Mouse (Mus musculus) mouse trophoblast stem cell (cell line): ENCODE results near the gene Vwa2.

ENCODE experiments used
- in situ Hi-C, 2 experiments: fragments of 300-500 bp; cut with MseI, MboI; formaldehyde crosslinking; loops; 2 replicates in 1 of 2; 3 replicates in 1 of 2; pipeline ENCODE4 v1.15.1; 2025

Gene Vwa2

DNA sequence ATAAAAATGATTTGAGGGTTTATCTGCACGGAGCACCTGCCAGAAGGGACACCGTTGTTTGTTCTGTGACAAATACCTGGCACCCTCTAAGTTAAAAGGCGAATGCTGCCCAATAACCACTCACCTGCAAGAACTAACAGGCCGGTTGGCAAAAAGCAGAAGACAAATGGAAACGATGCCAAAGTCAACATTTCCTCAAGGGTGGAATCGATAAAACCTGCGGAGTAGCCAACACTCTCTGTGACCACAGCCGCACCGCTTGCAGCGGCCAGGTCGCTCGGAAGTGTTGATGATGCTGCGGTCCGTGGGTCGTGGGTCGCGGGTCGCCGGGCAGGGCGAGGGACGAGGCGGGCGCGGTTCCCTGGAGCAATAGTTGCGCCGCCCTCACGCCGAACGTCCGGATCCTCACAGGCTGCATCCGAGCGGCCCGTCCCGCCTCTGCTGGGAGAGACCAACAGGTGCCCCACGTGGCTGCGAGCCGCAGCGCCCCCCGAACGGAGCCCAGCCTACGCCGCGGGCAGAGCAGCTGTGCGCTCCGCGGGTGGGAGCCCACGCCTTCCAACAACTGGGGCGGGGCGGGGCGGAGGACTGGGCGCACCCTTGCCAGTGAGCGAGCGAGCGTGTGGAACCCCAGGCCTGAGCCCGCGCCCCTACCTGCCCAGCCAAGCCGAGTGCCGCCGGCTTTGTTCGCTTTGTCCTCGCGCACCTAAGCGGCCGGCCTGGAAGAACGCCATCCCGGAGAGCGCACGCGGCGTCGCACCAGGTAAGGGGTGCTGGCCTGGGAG lies at the start of gene Vwa2:
Gene Vwa2, plus strand, starts transcription at position 434 of the 785 bp plus-strand sequence.
- in situ Hi-C loops: no loop called here

DNA sequence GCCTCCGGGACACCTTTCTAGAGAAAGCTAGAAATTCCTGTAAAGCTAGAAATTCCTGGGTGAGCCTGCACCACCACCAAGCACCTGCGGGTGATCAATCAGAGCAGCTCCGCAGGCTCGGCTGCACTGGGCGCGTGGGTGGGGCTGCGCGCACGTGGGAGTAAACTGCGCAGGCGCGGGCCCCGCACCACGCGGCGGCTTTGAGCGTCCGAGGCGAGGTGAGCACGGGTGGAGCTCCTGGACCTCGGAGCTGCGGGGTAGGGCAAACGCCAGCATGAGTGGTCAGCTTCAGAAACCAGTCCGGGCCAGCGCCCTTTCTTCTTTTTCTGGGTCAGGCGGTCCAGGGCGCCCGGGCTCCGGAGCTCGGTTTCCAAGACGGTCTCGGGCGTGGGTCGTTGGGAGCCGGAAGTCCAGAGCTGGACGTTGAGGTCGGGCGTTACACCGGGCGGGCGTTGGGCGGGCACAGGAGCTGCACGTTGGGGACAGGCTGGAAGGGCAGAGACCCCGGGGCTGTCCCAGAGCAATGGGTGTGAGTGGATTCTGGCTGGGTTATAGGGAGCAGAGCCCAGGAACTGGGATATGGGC lies 47.9 kb upstream of the Vwa2 start, which contains the start of gene Tdrd1:
Gene Tdrd1, plus strand, starts transcription at position 163 of the 585 bp plus-strand sequence.
- in situ Hi-C loops: no loop called here

DNA sequence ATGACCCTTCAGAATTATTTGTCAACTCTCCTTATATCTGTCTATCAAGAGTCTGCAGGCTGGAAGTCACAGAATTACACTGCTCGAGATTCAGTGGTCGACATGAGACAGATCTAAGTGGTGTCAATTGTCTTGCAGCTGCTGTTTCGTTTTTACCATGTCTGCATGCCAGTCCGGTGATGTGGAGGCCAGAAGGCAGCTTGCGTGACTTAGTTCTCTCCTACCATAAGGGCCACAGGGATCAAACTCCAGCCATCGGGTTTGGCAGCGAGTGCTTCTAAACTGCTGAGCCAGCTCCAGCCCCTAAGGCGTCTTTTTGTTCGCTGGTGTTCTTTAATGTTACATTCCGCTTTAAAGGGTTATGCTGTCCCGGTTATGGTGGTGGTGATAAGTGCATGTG lies 45.7 kb upstream of the Vwa2 start:
- in situ Hi-C loops: no loop called here

DNA sequence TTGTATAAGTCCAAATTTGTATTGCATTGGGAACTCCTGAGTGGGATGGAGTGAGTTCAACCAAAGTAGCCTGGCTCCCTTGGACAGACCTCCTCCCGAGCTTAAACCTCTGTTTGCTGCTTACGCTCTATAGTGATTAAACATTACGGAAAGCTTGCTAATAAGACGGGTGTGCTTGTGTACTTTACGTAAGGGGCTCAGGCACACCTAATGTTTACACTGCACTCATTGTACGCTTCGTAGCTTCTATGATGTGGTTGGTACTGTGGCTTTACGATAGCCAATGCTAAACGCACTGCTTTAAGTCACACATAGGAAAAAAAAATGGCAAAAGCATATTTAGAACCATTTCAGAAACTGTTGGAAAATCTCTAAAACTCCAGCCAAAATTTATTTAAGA lies 44.8 kb upstream of the Vwa2 start:
- in situ Hi-C loops: no loop called here

DNA sequence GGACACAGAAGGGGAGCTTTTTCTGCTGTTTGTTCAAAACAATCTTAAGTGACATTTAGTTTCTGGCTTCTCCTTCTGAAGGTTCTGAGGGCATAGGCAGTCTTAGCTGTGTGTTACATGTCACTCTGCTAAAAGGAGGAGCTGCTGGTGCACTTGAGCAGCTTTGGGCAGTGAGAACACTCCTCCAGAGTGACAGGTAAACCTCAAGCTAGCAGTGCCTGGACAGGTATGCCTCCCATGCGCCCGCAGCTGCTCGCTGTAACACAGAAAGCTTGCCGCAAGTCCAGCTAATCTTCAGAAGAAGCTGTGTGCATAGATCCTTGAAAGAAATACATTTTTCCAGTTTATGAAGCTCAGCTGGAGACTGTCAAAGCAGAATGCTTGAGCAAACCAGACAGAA lies 43.9 kb upstream of the Vwa2 start:
- in situ Hi-C loops: no loop called here

DNA sequence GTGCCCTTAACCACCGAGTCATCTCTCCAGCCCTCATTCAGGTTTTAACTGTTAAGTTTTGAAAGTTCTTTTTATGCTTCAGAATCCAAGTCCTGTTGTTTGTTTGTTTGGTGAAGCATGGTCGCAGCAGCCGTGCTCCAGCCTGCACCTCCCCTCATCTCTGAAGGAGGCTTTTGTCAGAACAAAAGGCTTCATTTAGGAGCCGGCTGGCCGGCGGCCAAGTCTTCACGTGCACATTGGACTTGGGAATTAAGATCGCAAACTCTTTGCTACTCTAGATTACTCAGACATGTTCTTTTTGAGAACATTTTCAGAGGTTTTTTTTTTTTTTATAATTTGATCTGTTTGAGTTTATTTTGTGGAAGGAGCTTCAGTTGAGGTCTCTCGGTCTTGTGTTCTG lies 38.7 kb upstream of the Vwa2 start:
- in situ Hi-C loops: no loop called here

DNA sequence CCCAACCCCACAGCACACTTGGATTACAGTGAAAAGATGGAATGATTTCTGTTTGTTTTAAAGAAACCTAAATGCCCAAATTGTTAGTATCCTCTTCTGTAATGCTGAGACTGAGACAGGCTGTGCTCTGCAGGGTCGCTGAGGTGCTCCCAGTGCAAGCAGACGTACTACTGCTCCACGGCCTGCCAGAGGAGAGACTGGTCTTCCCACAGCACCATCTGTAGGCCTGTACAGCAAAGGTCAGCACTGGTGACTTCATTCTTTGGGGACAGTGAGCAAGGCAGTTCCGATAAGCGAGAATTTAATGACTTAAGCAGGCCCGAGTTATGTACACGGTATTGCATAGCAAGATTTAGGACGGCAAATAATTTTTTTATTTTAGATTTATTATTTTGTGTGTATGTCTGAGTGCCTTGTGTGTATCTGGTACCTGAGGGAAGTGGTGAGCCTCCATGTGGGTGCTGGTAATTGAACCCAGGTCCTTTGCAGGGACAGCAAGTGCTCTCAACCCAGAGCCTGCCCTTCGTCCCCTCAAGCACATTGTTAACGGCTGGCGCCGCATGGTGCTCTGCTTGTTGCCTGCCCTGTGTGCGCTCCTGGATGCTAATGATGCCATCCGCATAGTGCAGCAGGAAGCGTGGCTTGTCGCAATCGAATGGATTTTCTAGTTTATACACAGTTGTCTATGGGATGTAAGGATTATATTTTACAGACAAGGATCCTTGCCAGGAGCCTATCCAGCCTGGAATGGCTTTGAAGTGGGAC lies 34.9 kb upstream of the Vwa2 start:
- in situ Hi-C loops: no loop called here

DNA sequence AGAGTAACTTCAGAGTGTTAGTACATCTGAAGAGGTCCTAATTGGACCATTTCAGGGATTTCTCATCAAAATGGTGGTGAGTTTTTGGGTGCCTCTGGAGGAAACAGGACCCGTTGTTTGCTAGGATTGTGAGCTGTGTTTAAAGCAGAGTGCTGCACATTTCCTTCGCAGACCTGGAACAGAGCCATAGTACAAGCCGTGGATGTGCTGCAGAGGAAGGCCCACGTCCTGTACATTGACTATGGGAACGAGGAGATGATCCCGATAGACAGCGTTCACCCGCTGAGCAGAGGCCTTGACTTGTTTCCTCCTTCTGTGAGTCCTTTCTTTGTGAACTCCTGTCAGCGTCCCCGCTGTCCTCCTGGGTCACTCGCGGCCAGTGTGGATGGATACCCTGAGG lies 31.1 kb upstream of the Vwa2 start:
- in situ Hi-C loops: no loop called here

DNA sequence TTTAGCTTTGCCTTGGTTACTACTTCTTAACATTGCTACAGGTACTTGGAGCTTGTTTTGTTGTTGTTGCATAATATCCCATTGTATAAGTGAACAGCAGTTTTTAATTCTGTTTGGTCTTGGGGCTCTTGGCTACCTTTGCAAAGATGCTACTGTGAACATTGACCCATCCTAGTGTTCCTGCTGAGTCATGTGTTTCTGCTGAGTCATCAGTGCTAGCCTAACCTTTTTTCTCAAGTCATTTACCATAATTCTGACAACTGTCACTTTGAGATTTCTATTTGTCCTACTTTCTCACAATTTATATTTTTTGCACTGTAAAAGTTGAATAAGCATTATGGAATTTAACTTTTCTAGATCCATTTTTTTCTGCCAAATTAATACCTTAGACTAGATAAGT lies 21.5 kb upstream of the Vwa2 start:
- in situ Hi-C loops: no loop called here

DNA sequence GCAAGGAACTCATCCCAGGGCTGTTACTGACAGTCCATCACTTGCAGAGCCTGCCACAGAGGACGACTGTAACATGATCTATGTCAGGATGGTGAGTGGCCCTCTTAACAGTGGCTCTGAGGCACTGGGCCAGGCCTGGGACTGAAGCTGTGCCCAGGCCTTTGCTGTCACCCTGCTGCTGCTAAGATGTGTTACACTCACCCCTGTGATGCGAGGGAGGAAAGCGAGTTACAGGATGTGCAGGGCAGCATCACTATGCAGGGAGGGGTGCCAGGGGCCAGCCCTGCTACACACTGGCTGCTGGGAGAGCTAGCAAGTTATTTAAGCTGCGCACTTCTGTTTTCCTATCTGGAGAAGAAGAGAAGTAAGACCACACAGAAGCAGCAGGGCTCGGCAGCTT lies 17.6 kb upstream of the Vwa2 start:
- in situ Hi-C loops: no loop called here

DNA sequence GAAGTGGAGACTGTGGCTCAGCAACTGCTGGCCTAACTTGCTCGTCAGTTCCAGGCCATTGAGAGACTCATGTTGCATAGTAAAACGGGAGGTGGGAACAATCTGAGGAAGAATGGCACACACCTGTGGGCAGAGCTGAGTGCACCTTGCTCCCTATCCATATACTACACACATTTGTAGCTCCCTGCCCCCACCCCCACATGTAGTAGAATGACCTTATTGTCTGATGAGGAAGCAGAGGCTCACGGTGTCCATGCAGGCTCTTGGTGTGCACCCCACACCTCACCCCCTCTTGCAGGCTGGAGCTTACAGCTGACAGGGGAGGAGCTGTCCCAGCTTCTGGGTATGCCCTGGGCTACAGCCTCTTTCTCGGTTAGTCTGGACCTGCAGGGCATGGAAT lies 6.3 kb upstream of the Vwa2 start:
- in situ Hi-C loops: no loop called here

DNA sequence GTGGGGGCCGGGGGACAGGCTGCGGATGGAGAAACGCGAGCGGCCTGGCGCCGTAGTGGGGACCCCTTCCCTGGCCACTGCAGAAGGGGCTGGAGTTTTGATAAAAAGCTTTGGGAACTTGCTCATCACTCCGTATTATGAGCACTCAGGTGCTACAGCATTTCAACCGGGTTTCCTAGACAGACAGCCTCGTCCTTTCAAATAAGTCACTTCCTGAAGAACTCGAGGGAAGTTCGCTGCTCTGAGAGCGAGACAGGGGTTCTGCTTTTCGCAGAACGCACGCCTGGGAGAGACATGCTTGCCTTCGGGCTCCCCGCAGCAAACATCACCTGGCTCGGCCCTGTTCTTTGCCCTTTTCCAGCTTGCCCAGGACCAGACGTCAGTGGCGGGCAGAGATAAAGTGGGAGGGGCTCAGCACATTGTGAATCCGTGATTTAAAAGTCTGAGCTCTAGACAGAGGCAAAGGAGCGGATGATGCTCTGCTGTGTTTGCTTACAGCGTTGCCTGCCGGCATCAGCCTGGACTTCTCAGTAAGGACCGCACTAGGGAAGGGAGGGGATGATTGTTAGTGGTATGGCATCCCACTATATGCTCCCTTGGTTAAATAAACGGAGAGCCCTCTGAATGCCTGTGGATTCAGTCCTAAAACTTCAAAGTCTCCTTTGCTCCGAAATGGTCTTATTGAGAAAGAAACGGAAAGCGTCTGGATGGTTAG lies 709 bp downstream of the Vwa2 start:
- in situ Hi-C loops: no loop called here

DNA sequence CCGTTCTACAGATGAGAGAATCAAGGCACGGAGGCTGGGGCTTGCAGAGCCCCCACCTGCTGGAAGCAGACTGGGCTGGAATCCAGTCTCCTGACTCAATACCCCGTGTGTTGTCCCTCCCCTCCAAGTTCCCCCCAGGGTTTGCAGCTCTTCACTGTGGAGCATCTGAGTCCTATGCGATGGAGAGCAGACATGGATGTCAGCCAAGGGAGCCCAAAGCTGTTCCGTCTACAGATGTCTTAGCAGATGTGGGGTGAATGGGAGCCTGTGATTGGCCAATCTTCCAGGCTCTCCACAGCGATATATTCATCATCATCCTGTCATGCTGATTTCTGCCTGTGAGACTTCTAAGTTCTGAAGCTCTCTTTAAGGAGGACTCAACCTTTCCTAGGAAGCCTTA lies 3.3 kb downstream of the Vwa2 start:
- in situ Hi-C loops: no loop called here

DNA sequence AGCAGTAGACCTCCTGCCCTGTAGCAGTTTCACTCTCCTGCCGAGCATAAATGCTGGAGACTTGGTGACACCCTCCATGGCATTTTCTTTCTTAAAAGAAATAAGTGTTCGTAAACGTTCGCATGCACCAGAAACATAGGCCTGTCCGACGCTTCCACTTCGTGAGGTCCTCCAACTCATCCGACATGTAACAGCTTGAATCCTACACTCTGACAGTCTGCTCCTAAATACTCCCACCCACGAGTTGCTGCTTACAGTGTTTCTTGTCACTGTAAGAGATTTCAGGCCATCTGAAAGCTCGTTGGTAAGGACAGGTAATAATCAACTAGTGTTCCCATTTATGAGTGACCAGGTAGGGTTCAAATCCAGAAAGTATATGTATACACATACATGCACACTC lies 13.8 kb downstream of the Vwa2 start:
- in situ Hi-C loops: no loop called here

DNA sequence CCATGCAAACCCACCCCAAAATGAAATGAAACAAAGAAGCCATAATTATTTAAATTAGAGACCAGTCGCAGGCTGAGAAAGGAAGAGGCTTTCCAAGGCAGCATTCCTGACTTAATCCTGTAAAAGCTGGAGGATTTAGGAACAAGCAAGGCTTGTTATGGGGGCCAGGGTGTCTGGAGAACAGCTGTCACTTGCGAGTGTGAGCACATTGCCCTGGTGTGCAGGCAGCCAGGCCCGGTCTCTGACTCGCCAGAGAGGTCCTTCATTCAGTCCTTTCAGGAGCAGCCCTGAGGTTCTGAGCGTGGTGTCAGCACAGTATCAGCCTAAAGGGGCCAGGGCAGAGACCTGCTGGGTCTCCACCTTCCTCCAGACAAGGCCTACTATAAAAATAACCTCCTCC lies 14.6 kb downstream of the Vwa2 start:
- in situ Hi-C loops: no loop called here

DNA sequence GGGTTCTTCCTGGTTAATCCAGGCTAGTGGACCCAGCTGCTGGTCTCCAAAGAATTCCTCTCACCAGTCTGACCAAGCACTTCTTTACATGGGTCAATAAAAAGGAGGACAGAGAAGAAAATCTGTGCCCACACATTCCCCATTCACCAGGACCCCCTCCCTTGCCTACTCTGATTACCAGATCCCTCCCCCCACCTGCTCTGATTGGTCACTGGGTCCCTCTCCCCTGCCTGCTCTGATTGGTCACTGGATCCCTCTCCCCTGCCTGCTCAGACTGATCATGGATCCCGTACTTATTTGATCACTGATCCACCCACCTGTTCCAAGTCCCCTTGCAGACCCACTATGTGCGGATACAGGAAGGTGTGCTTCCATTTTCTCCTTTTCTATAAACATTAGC lies 17.4 kb downstream of the Vwa2 start:
- in situ Hi-C loops: no loop called here

DNA sequence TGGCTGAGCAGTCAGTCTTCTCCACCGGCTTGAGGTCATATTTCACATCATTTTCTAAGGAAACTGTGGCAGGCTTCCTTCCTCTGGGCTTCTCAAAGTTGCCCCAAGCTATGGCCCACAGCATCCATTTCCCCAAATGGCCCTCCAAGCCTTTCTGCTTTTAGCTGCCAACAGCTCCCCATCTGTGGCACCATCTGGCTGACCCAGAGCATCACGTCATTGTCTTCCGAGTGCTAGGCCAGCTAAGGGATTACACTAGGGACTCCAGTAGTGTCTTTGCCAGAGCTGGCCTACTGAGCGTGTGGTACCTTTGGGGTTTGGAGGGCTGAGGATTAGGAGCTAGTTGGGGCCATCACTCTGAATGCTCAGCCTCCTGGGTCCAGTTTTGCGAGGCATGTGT lies 18.5 kb downstream of the Vwa2 start:
- in situ Hi-C loops: no loop called here

DNA sequence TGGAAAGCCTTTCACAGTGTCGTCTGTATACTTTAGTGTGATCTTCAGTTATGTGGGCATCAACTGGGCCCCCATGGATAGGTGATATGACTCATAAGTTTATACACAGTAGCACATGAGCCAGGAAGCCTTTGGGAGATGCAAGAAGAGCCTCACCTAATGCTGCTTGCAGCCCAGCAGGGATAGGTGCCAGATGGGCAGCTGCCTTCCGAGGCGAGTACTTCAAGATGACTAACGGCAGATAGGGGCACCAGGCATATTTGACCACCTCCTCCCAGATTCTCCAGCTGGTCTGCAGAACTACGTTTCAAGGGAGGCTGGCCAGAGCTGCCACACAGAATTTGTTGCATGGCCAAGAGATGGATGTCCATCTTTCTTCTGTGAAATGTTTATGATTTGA lies 19.3 kb downstream of the Vwa2 start:
- in situ Hi-C loops: no loop called here

DNA sequence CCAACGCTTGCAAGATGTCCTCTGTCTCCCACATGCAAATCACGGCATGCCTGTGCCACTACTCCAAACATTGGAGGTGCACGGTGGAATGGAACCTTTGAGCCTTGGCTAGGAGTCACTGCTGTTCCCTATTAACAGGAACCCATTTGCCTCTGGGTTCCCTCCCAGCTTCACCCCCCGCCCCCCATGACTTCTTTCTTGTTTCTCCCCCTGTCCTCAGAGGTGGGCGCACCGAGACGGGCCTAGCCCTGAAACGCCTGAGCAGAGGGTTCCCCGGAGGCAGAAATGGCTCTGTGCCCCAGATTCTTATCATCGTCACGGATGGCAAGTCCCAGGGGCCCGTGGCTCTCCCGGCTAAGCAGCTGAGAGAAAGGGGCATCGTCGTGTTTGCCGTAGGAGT lies 23.6 kb downstream of the Vwa2 start:
- in situ Hi-C loops: no loop called here

DNA sequence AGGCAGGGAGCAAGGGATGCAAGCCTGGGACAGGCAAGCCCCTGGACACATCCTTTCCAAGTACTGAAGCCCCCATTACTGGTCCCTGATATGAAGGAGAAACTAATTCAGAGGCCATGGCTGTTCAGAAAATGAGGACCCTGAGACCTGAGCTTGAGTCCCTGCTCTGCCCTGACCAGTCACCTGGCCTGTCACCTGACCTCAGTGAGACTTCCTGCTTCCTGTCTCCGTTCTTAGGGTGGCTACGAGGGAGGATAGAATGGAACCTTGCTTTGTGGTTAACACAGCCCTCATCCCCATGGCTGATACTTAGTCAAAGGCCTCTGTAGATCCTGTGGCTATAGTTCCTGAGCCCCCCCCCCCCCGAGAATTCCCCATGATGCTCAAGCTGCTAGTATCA lies 30.0 kb downstream of the Vwa2 start:
- in situ Hi-C loops: no loop called here

DNA sequence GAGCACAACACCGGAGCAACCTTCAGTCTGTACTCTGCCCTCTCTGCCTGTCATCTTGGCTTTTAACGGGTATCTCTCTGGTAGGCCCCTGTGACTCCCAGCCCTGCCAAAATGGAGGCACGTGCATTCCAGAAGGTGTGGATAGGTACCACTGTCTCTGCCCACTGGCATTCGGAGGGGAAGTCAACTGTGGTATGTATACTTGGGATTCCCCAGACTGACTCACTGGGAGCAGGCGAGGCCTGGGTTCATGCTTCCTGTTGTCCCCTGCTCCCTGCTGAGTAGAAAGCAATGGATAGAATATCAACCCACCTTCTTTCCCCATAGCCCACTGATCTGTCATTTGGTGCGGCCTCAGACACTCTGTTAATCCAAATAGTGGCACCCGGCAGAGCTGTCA lies 31.3 kb downstream of the Vwa2 start:
- in situ Hi-C loops: no loop called here

DNA sequence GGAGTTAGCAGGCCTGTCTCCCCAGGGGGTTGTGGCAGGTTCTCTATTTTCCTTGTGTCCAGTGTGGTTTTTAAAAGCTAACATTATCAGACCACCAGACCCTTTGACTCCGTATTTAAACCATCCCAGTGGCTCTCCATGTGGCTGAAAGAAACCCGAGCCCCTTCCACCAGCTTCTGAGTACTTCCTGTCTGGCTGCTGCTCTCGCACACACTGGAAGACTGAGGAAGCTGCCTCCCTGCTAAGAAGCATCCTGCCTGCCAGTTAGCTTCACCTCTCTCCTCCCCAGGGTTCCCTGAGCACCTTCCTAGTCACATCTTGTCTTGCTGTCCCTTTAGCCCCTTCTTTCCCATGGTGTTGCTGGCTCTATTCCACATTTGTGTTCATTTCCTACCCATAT lies 33.8 kb downstream of the Vwa2 start:
- in situ Hi-C loops: no loop called here
